Mouse (Mus musculus) stomach, postnatal 0 days (tissue): ENCODE measurements around the gene Trim68. TPM values are rescaled to one million over a fixed set of nuclear protein-coding genes. Genes with fewer than 3 reads are reported as not detected.

Source experiments
- ATAC-seq: fragments of 200-750 bp; cut with Nextera tagmentation; 2 replicates; pipeline ENCODE4 v1.8.0; 2017; ENCODE audit not compliant: low FRiP score, low TSS enrichment
- DNase-seq: peaks from one replicate; pipeline ENCODE4 v3.0.0-alpha.2; 2016; ENCODE audit warnings: low spot score
- H3K27ac ChIP-seq: fragments of 300-500 bp; sonication (generic); replicated peaks from 2 replicates; pipeline ENCODE4 v1.5.1; 2014; ENCODE audit warnings: mild to moderate bottlenecking, control low read depth
- H3K27me3 ChIP-seq: fragments of 300-500 bp; sonication (generic); 2 replicates; pipeline ENCODE4 v1.6.1; 2014; ENCODE audit warnings: low read length; ENCODE audit not compliant: control insufficient read depth, insufficient read depth
- H3K36me3 ChIP-seq: fragments of 300-500 bp; sonication (generic); 2 replicates; pipeline ENCODE4 v1.6.1; 2014; ENCODE audit warnings: low read length, mixed read lengths; ENCODE audit not compliant: control insufficient read depth, insufficient read depth
- H3K4me1 ChIP-seq: fragments of 300-500 bp; sonication (generic); replicated peaks from 2 replicates; pipeline ENCODE4 v1.6.1; 2014; ENCODE audit warnings: antibody characterized with exemption; ENCODE audit not compliant: control insufficient read depth, insufficient read depth
- H3K4me2 ChIP-seq: fragments of 300-500 bp; sonication (generic); replicated peaks from 2 replicates; pipeline ENCODE4 v1.6.1; 2014; ENCODE audit warnings: low read depth, mild to moderate bottlenecking, control low read depth, moderate library complexity
- H3K4me3 ChIP-seq: fragments of 300-500 bp; sonication (generic); 2 replicates; pipeline ENCODE4 v1.5.1; 2014; ENCODE audit warnings: low read depth, low read length, control low read depth
- H3K9ac ChIP-seq: fragments of 300-500 bp; sonication (generic); 2 replicates; pipeline ENCODE4 v1.6.1; 2014; ENCODE audit warnings: mild to moderate bottlenecking, low read length, control low read depth, mixed read lengths
- H3K9me3 ChIP-seq: fragments of 300-500 bp; sonication (generic); 2 replicates; pipeline ENCODE4 v1.6.1; 2016; ENCODE audit warnings: low read length; ENCODE audit not compliant: control insufficient read depth
- CTCF ChIP-seq: IDR thresholded peaks from 2 replicates; pipeline ENCODE4 v1.5.1; 2016; ENCODE audit warnings: antibody characterized with exemption, low read depth, mild to moderate bottlenecking, moderate library complexity
- EP300 ChIP-seq: optimal IDR thresholded peaks from 2 replicates; pipeline ENCODE3; 2016; ENCODE audit warnings: antibody characterized with exemption
- WGBS: fragments of 180-500 bp; shearing (Covaris S2); extraction: QIAGEN DNeasy Blood & Tissue Kit; methylation state at CpG from one replicate; pipeline ENCODE4 v1.1.7; 2014; 5-methylcytosine and 5-hydroxymethylcytosine counted together
- polyA plus RNA-seq: library from polyadenylated mRNA; unstranded; fragments of >200 nt; fragmentation: Nextera tagmentation; extraction: Ambion mirVana; gene quantifications from 2 replicates; pipeline ENCODE4 v1.2.1, GENCODE M21; 2015

The Trim68 gene
- polyA plus RNA-seq, 1 experiment from 2014 or later: 9.6 TPM

DNA sequence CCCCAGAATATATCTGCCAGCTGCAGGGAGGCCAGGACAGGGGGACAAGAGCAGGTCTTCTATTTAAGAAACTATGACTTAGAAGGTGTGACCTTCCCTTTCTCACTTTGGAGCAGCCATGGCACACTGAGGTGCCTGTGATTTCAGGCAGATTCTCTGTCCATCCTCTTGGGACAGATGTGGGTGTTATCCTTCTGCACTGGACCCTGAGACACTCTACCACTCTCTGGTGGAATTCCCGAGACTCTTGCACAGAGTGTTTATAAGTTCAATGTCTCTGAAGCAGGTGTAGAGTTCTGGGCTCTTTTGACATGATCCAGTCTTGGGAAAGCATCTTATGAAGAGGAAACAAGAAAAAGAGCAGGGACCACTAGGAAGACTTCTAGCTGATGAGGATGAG lies 49.0 kb downstream of the Trim68 start, which contains the start of gene Olfr554:
TSS of gene Olfr554 (plus strand) at position 301 of the 400 bp plus-strand sequence.
- Histone ChIP-seq H3K36me3 (no peaks in the 10 kb centered on the region), H3K27me3 (no peaks in the 10 kb centered on the region), H3K4me2 (no peak within 1 kb of the TSS), H3K4me3 (no peak within 1 kb of the TSS), H3K9me3 (no peaks in the 10 kb centered on the region), H3K9ac (no peak within 1 kb of the TSS), H3K27ac (no peak within 1 kb of the TSS), H3K4me1 (no peaks in the 10 kb centered on the region)
- WGBS: 65% methylated on average over 1 of the region's 1 CpGs
- no peak for ATAC-seq
- DNase-seq: no peak
- no peak for TF ChIP-seq CTCF
- TF ChIP-seq EP300: no peak

GRCm38 (mm10) chr7:102636665-102637064 lies 50.5 kb downstream of the Trim68 start:
- DNase-seq (peak; percentile 21), ATAC-seq (no peak)
- TF ChIP-seq EP300: no peak
- TF ChIP-seq CTCF: peak; percentile 77
- Histone ChIP-seq H3K4me3 (no peak overlapping the region), H3K4me2 (no peak overlapping the region), H3K9ac (no peak overlapping the region), H3K9me3 (no peaks in the 10 kb centered on the region), H3K36me3 (no peaks in the 10 kb centered on the region), H3K27ac (no peak overlapping the region), H3K27me3 (no peaks in the 10 kb centered on the region), H3K4me1 (no peaks in the 10 kb centered on the region)
- WGBS: 27% methylated on average over 3 of the region's 3 CpGs

Other genes with a start within 250 kb of the Trim68 start
- gene Rrm1, start 245.6 kb downstream of the Trim68 start, polyA plus RNA-seq: 31.2 and 35.7 TPM in 2 replicates
- not detected in 2 replicates for gene Olfr543, start 205.6 kb downstream of the Trim68 start, polyA plus RNA-seq
- 0.04 TPM in 1 of 2 replicates, not detected in the other for gene Olfr544, start 199.0 kb downstream of the Trim68 start, polyA plus RNA-seq
- 0.04 TPM in 1 of 2 replicates, not detected in the other for gene Olfr545, start 187.8 kb downstream of the Trim68 start, polyA plus RNA-seq
- gene Olfr547, start 152.6 kb downstream of the Trim68 start, polyA plus RNA-seq: not detected in 2 replicates
- gene Olfr548-ps1, start 146.4 kb downstream of the Trim68 start, polyA plus RNA-seq: not detected in 2 replicates
- gene Olfr549, start 137.5 kb downstream of the Trim68 start, polyA plus RNA-seq: not detected in 2 replicates
- 0.63 and 0.68 TPM in 2 replicates for gene Trim21, start 121.8 kb downstream of the Trim68 start, polyA plus RNA-seq
- gene Olfr550, start 115.9 kb downstream of the Trim68 start, polyA plus RNA-seq: not detected in 2 replicates
- gene Olfr551, start 95.4 kb downstream of the Trim68 start, polyA plus RNA-seq: 0.01 TPM in 1 of 2 replicates, not detected in the other
- not detected in 2 replicates for gene Olfr552, start 89.6 kb downstream of the Trim68 start, polyA plus RNA-seq
- gene Olfr553, start 69.1 kb downstream of the Trim68 start, polyA plus RNA-seq: not detected in 2 replicates
- gene Olfr554, start 48.9 kb downstream of the Trim68 start, polyA plus RNA-seq: not detected in 2 replicates
- gene Olfr555, start 28.5 kb downstream of the Trim68 start, polyA plus RNA-seq: not detected in 2 replicates
- gene Olfr556, start 22.4 kb downstream of the Trim68 start, polyA plus RNA-seq: not detected in 2 replicates
- not detected in 2 replicates for gene Olfr557, start 8.6 kb upstream of the Trim68 start, polyA plus RNA-seq
- gene Olfr558, start 14.9 kb upstream of the Trim68 start, polyA plus RNA-seq: 0.27 and 0.40 TPM in 2 replicates
- not detected in 2 replicates for gene Olfr33, start 31.7 kb upstream of the Trim68 start, polyA plus RNA-seq
- gene Olfr559, start 40.2 kb upstream of the Trim68 start, polyA plus RNA-seq: not detected in 2 replicates
- not detected in 2 replicates for gene Olfr560, start 72.0 kb upstream of the Trim68 start, polyA plus RNA-seq
- gene Olfr78, start 72.1 kb upstream of the Trim68 start, polyA plus RNA-seq: 0.32 and 0.35 TPM in 2 replicates
- not detected in 2 replicates for gene Olfr561, start 83.9 kb upstream of the Trim68 start, polyA plus RNA-seq
- gene Olfr564, start 116.2 kb upstream of the Trim68 start, polyA plus RNA-seq: not detected in 2 replicates
- not detected in 2 replicates for gene Olfr566, start 171.4 kb upstream of the Trim68 start, polyA plus RNA-seq
- not detected in 2 replicates for gene Olfr568, start 189.8 kb upstream of the Trim68 start, polyA plus RNA-seq
- gene Olfr569, start 203.6 kb upstream of the Trim68 start, polyA plus RNA-seq: not detected in 2 replicates
- gene Olfr570, start 207.2 kb upstream of the Trim68 start, polyA plus RNA-seq: not detected in 2 replicates
- not detected in 2 replicates for gene Olfr571, start 230.2 kb upstream of the Trim68 start, polyA plus RNA-seq
- gene Olfr572, start 237.1 kb upstream of the Trim68 start, polyA plus RNA-seq: not detected in 2 replicates